ENCODE assay signal across 12 mouse cellular contexts in genomic region chr2:18916042-18916407, GRCm38 (mm10).
DNase-seq lines count a peak whose midpoint lies in the region; ATAC-seq and TF ChIP-seq lines count a peak whose summit lies in the region.
"Had no signal": no experiment of that assay in that cellular context is flagged by ENCODE, and none has a peak within 500 bp of the region (broad histone marks: within the 10 kb centered on the region; RNA-seq: fewer than 3 reads in every experiment).

No protein-coding gene starts in this region.

- 0 out of 2 replicates have a peak overlapping the region, but pooled peaks have one; percentile 10 for H3K27ac ChIP-seq in forebrain, postnatal 0 days (ENCODE audit: low read depth, low read length)
- no peak overlapping the region for H3K27ac ChIP-seq in forebrain, embryonic 16.5 days (ENCODE audit: low read length)
- H3K27ac ChIP-seq in kidney, embryonic 15.5 days: peak overlapping the region; percentile 54
- peak overlapping the region; percentile 41 for H3K27ac ChIP-seq in thymus, adult 2 months (ENCODE audit: control insufficient read depth, insufficient read depth, low read length)
- H3K27ac ChIP-seq: liver, embryonic 14.5 days had no signal

- TF ChIP-seq POLR2A in thymus, adult 2 months (IDR thresholded peaks at IDR 0.05; ENCODE audit: control insufficient read depth, extremely low read depth, insufficient read depth, low read length, poor library complexity): no peak

- TF ChIP-seq CTCF in forebrain, postnatal 0 days (IDR thresholded peaks at IDR 0.05; ENCODE audit: low read depth): no peak
- TF ChIP-seq CTCF in thymus, adult 2 months (IDR thresholded peaks at IDR 0.05; ENCODE audit: borderline replicate concordance, control insufficient read depth, extremely low read depth, insufficient read depth, low read length, poor library complexity): no peak

- 0 out of 2 replicates have a peak, but pooled peaks cover 8% of the 10 kb centered on the region for H3K4me1 ChIP-seq in forebrain, postnatal 0 days (ENCODE audit: insufficient read depth)
- H3K4me1 ChIP-seq in forebrain, embryonic 16.5 days (replicated peaks; ENCODE audit: control insufficient read depth, insufficient read depth, low read length): 0 out of 2 replicates have a peak, but pooled peaks cover 5% of the 10 kb centered on the region
- H3K4me1 ChIP-seq in kidney, embryonic 15.5 days: peaks cover 65% of the 10 kb centered on the region
- peaks cover 38% of the 10 kb centered on the region for H3K4me1 ChIP-seq in thymus, adult 2 months (replicated peaks; ENCODE audit: control insufficient read depth, insufficient read depth, low read length)

- no peaks in the 10 kb centered on the region for H3K36me3 ChIP-seq in forebrain, postnatal 0 days (ENCODE audit: insufficient read depth)
- H3K36me3 ChIP-seq in forebrain, embryonic 16.5 days (ENCODE audit: control insufficient read depth, insufficient read depth): no peaks in the 10 kb centered on the region
- no peaks in the 10 kb centered on the region for H3K36me3 ChIP-seq in kidney, embryonic 15.5 days
- H3K36me3 ChIP-seq in thymus, adult 2 months (ENCODE audit: control insufficient read depth, insufficient read depth, low read length): no peaks in the 10 kb centered on the region

- ATAC-seq in forebrain, postnatal 0 days: no peak
- ATAC-seq in forebrain, embryonic 16.5 days: no peak
- no peak for ATAC-seq in kidney, embryonic 15.5 days (replicated peaks; ENCODE audit: low FRiP score)

- H3K27me3 ChIP-seq in forebrain, postnatal 0 days (ENCODE audit: insufficient read depth, low read length): no peaks in the 10 kb centered on the region
- no peaks in the 10 kb centered on the region for H3K27me3 ChIP-seq in forebrain, embryonic 16.5 days (replicated peaks; ENCODE audit: control insufficient read depth, insufficient read depth, low read length)
- no peaks in the 10 kb centered on the region for H3K27me3 ChIP-seq in kidney, embryonic 15.5 days
- H3K27me3 ChIP-seq in thymus, adult 2 months (ENCODE audit: control insufficient read depth, insufficient read depth, low read length): no peaks in the 10 kb centered on the region

- no peaks in the 10 kb centered on the region for H3K9me3 ChIP-seq in forebrain, postnatal 0 days (ENCODE audit: low read length)
- no peaks in the 10 kb centered on the region for H3K9me3 ChIP-seq in forebrain, embryonic 16.5 days (ENCODE audit: control insufficient read depth, low read length)
- H3K9me3 ChIP-seq in kidney, embryonic 15.5 days (replicated peaks): no peaks in the 10 kb centered on the region
- H3K9me3 ChIP-seq: G1E had no signal

- 84% methylated on average over 2 of the region's 2 CpGs for WGBS in forebrain, postnatal 0 days
- 77% methylated on average over 2 of the region's 2 CpGs for WGBS in forebrain, embryonic 16.5 days
- WGBS in kidney, embryonic 15.5 days: 61% methylated on average over 2 of the region's 2 CpGs
- WGBS in thymus, adult 2 months: 0% methylated on average over 2 of the region's 2 CpGs

- no peak overlapping the region for H3K4me3 ChIP-seq in forebrain, postnatal 0 days (ENCODE audit: low read depth, low read length)
- no peak overlapping the region for H3K4me3 ChIP-seq in forebrain, embryonic 16.5 days (replicated peaks; ENCODE audit: low read length)
- H3K4me3 ChIP-seq in kidney, embryonic 15.5 days (replicated peaks): no peak overlapping the region
- H3K4me3 ChIP-seq in thymus, adult 2 months (ENCODE audit: control insufficient read depth, insufficient read depth, low read length): no peak overlapping the region

- no peak overlapping the region for H3K9ac ChIP-seq in forebrain, postnatal 0 days
- no peak overlapping the region for H3K9ac ChIP-seq in forebrain, embryonic 16.5 days (replicated peaks; ENCODE audit: low read depth, low read length)
- no peak overlapping the region for H3K9ac ChIP-seq in kidney, embryonic 15.5 days

- DNase-seq in forebrain, postnatal 0 days: no peak
- DNase-seq in kidney, postnatal 25 days: no peak
- no peak for DNase-seq in thymus, adult 2 months
- no peak for DNase-seq in thymus, postnatal 36 days
- no peak for DNase-seq in adrenal gland, adult 2 months
- no peak for DNase-seq in lung, postnatal 14 days
- DNase-seq: cerebellum, adult 11-12 months; heart, adult 18-20 months had no signal

- no peak overlapping the region for H3K4me2 ChIP-seq in forebrain, postnatal 0 days (ENCODE audit: low read depth)
- H3K4me2 ChIP-seq in forebrain, embryonic 16.5 days (ENCODE audit: low read length): no peak overlapping the region
- no peak overlapping the region for H3K4me2 ChIP-seq in kidney, embryonic 15.5 days
